Mouse (Mus musculus) thymus, adult 18-20 months (tissue): ENCODE measurements around the gene Clcn2.
"Not testable (repeated sequence)": the region's sequence is repeated elsewhere in the genome, so short reads cannot be mapped to it uniquely, and the experiment has no call there.

Source experiments
- DNase-seq, 2 experiments: peaks; one replicate each; pipeline ENCODE4 v3.0.0; 2022; ENCODE audit warnings: mixed read lengths in 2 of 2

Gene Clcn2

DNA sequence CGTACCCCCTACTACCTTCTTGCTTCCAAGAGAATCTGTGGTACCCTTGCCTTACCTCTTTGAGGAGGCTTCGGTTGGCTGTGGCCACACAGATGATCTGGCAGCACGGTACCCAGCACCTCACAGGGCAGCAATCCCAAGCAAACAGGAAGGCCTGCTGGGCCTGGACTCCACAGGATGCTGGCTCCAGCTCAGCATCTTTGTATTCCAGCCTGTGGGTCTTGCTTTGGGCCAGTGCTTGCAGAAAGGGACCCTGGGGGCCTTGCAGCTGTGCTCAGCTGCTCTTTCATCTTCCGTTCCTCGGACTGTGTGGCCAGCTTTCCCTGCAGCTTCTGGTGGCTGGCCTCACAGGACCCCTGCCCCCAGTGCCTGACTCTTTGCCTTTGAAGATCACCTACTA lies 17.5 kb downstream of the Clcn2 start:
- no peak for DNase-seq

DNA sequence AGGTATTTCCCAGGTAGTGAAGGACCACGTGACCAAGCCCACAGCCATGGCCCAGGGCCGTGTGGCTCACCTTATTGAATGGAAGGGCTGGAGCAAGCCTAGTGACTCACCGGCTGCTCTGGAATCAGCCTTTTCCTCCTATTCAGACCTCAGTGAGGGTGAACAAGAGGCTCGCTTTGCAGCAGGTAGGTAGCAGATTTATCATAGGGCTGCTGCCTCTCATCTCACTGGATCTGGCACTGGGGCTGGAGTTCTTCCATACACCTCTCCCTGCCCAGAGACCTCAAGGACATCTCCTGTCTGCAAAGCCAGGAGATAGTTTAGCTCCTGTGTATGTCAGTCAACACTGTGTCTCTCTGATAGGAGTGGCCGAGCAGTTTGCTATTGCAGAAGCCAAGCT lies 18.3 kb downstream of the Clcn2 start:
- DNase-seq = no peak

DNA sequence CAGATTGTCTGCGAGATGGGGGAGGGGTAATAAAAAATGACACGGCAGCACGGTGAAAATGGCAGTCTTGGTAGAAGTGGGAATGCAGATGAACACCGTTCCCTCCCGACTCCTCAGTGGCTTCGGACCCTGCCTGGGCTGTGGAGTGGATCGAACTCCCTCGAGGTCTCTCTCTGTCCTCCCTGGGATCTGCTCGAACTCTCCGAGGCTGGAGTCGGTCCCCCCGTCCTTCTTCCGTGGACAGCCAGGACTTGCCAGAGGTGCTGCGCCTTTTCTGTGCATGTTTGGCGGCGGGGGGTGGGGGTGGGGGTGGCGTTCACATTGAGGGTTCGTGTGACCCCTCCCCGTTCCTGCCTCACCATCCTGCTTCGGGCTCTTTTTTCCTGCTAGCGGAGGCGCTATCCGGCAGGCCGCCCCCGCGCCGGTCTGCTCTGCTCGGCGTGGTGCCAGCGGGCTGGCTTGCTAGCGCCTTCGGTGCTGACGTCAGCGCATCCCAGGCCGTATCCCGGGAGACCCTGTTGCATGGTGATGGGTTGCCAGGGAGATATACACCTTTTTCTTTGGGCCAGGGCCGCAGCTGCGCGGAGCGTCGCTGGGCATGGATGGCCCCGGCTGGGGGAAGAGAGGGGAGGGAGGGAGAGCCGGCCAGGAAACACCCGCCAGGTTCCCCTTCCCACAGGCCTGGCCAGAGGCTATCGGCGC lies 21.8 kb downstream of the Clcn2 start:
- no peak for DNase-seq

DNA sequence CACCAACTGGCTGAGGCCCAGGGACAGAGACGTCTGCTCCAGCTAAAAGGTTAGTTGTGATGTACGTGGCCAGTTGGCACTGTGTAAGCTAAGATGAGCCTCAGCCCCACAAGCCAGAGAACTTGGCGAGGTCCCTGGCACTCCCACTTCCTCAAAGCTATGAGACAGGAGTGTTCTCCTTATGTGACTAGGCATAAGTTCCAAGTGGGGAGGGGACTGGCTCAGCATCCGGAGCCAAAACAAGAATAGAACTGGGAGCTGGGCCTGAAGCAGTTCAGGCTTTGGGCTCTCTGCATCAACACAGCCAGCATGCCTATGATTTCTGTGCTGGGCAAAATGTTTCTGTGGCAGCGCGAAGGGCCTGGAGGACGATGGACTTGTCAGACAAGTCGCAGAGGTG lies 22.8 kb downstream of the Clcn2 start:
- DNase-seq = no peak

DNA sequence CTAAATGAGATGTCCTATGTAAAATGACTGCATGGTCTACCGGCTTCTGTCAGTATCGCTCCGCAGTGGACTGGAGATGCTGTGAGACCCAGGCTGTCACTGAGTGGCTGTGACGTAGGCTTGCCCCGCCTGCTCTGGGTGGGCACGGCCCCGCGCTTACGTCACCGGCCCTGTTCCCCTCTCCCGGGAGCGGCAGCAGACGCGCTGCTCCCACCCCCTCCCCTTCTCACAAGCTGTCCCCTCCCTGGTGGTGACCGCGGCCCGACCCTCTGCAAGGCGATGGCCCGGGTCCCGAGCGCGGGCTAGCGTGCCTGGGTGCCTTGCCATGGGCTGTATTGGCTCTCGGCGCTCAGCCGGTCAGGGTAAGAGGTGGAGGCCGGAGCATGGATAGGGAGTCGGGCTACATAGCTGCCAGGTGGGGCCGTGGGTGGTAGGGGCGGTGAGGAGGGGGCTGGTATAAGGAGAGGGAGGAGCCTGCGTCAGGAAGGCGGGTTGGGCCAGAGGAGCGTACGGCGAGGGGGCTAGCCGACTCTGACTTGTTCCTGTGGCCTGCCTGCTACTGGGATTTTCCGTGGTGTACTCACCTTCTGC lies 24.3 kb downstream of the Clcn2 start, which contains the start of gene Fam131a:
Gene Fam131a, plus strand, starts transcription at position 131 of the 591 bp plus-strand sequence.
- DNase-seq = peak; percentile 72 to 74

DNA sequence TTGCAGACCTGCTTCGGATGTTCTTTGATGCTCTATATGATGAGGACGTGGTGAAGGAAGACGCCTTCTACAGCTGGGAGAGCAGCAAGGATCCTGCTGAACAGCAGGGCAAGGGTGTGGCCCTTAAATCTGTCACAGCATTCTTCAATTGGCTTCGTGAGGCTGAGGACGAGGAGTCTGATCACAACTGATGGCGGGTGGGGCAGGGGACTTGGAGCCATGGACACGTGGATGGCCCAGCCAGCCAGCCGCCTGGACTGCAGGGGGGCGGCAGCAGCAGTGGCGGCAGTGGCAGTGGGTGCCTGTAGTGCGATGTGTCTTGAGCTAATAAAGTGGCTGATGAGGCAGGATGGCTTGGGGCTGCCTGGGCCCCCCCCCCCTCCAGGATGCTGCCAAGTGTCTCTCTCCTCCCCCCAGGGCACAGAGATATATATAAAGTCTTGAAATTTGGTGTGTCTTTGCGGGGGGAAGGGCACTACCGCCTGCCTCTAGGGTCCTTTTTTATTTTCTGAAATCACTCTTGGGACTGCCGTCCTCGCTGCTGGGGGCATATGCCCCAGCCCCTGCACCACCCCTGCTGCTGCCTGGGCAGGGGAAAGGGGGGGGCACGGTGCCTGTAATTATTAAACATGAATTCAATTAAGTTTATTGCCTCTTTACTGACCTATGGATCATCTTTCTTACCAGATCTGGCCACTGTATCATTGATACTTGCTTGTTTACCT lies 25.1 kb downstream of the Clcn2 start:
- no peak for DNase-seq

DNA sequence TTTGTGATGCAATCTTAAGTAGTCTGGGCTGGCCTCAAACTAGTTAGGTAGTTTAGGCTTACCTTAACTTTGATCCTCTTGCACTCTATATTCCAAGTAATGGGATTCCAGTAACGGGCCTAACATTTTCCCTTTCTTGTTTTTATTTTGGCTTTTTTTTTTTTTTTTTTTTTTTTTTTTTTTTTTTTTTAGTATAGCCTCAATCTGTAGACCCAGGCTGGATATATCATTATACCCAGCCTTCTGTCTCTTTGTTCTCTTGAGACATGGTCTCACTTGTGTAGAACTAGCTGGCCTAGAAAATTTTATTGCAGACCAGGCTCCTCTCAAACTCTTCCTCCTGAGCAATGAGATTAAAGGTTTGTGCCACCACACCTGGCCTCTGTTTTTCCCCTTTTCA lies 25.9 kb downstream of the Clcn2 start:
- no peak for DNase-seq

DNA sequence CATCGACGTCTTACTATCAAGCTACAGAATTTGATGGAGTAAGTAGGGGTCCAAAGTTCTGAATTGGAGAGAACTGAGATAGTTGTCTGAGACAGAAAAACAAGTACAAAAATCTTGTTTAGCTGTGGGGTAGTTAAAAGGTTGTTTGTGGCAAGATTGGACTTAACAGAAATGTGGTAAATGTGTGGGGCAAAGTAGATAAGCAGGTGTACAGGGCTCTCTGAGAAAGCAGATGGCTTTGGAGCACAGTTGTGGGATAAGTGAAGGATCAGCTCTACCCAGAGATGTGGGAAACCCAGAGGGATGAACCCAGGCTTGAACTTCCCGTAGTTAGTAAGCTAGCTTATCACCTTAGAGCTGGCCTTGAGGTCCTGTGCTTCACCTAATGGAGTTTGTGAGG lies 26.8 kb downstream of the Clcn2 start:
- DNase-seq = no peak

DNA sequence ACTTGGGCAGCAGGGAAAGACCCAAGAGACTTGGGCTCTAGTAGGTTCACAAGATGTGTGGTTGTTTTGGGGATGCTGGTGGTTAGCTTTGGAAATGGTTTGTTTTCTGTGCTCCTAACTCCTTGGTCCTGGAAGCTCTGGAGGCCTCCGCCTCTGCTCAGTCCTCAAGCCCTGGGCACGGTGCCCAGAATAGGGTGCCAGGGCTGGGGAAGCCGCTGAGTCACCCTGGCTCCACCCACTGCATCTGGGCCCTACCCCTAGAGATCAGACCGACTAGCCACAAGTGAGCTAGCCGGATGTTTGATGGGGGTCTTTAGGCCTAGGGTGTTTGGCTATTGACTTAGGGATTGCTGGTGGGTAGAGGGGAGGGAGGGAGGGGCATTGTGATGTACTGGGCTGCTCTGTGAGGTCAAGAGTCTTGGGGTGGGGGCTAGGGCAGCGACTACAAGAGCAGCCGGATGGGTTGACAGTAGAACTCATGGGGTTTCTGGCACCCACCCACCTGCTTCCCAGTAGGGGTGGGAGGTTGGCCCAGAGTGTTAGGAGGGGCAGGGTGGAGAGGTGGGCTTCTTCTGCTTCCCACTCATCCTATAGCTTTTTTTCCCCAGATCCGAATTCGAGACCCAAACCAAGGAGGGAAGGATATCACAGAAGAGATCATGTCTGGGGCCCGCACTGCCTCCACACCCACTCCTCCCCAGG lies 39.4 kb downstream of the Clcn2 start:
- DNase-seq = no peak

DNA sequence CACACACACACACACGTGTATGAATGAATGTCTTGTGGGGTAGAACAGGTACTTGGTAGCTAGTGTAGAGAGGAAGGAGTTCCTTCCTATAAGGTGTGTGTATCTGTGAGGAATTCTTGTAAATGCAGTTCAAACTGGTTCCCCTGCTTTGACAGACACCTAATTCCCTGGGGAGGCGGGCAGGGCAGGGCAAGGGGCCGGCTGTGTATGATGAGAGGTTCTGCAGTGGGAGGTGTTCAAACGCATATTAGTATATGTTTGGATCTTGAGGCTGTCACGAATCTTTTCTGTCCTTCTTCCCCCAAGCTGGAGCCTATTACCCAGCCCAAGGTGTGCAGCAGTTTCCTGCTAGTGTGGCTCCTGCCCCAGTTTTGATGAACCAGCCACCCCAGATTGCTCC lies 40.2 kb downstream of the Clcn2 start:
- no peak for DNase-seq

DNA sequence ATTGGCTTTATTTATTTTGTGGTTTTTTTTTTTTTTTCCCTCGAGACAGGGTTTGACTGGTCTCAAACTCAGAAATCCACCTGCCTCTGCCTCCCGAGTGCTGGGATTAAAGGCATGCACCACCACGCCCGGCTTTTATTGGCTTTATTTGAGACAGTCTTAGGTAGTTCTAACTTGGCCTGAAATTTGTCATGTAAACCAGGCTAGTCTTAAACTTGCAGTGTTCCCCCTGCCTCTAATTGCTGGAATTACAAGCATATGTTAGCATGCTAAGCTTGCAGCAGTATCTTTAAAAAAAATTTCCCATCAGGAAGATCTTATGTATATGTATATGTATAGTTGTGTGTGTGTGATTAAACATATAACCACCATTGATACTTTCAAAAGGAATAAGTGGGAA lies 40.8 kb downstream of the Clcn2 start:
- no peak for DNase-seq

DNA sequence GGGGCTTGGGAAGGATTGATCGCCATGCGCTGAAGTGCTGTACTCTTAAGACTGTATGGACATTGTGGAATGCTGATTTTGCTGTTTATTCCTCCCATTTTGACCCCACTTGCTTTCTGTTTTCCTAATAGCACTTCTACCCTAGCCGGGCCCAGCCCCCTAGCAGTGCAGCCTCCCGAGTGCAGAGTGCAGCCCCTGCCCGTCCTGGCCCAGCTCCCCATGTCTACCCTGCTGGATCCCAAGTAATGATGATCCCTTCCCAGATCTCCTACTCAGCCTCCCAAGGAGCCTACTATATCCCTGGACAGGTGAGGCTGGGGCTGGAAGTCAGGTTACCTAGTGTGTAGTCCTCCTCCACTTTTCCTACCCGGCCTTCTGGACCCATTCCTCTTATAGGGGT lies 42.3 kb downstream of the Clcn2 start:
- no peak for DNase-seq

DNA sequence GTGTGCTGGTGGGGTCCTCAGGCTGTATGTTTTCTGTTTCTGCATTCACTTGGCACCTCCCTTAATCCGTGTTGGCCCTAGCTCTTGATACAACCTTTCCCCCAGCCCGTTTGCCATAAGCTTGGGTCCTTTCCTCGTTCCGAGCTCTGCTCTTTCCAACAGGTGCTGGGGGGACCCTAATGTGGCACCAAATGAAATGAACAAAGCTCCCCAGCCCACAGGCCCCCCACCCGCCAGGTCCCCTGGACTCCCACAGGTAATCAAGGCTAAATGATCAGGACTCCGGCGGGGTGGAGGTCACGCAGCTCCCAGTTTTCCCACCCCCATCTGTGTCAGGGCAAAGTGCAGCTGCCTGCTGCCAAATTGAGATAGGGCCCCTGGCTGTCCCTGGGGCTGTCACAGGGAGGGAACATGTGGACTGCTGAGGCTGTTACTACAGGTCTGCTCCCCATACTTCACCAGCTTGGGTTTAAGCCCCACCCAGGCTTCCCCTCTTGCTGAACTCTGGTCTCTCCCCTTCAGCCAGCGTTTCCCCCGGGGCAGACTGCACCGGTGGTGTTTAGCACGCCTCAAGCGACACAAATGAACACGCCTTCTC lies 43.7 kb downstream of the Clcn2 start:
- DNase-seq = peak in 1 of 2 experiments; percentile 23

DNA sequence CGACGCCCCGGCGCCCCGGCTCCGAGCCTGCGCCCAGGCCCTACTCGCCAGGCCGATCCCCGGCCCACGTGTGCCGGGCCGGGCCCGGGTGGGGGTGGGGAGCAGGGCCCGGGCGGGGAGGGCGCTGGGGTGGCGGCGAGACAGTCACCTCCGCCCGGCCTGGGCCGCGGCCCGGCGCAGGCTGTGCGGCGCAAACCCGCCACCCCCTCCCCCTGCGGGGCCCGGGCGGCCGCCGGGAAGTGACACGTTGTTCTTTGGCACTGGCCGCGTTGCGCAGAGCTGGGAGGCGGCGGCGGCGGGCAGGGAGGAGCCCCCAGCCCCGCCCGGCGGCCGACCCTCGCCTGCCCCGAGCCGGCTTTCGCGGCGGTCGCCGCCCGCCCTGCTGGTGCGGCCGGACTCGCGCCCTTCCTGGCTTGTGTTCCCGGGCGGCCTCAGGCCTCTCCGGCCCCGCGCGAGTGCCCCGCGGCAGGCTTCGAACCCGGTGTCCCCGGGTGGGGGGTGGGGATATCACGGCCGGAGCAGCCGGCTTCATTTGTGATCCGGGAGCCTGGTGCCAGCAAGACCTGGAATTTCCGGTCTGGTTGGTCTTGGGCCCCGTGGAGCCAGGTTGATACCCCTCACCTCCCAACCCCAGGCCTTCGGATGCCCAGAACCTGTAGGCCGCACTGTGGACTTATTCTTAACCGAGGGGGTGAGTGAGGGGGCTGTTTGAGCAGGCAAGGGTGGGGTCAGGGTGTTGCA lies 44.4 kb downstream of the Clcn2 start:
- DNase-seq = peak; percentile 36 to 38

DNA sequence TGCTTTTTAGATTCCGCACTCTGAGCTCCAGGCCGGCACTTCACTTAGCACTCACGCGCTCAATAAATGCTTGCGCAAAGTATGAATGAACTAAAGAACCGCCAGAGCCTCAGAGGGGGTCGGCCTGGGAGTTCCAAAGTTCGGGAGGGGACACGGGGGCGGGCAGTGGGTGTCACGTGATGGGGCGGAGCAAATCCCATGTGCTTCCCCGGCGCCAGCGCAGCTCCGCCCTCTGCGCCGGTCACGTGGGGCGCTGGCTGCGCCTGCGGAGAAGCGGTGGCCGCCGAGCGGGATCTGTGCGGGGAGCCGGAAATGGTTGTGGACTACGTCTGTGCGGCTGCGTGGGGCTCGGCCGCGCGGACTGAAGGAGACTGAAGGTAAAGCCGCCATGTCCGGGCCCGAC lies 45.0 kb downstream of the Clcn2 start:
- DNase-seq = peak; percentile 90 to 93

DNA sequence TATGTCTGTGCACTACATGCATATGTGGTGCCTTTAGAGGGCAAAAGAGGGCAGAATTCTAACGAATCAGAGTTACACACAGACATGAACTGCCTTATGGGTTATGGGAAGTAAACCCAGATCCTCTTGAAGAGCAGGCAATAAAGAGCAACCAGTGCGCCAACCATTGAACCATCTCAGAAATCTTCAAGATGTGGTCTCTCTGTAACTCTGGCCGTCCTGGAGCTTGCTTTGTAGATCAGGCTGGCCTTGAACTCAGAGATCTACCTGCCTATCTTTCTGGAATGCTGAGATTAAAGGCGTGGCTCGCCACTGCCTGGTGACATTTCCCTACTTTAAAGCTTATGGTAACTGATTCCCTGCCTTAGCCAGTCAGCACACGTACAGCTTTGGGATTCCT lies 45.7 kb downstream of the Clcn2 start:
- DNase-seq = no peak

DNA sequence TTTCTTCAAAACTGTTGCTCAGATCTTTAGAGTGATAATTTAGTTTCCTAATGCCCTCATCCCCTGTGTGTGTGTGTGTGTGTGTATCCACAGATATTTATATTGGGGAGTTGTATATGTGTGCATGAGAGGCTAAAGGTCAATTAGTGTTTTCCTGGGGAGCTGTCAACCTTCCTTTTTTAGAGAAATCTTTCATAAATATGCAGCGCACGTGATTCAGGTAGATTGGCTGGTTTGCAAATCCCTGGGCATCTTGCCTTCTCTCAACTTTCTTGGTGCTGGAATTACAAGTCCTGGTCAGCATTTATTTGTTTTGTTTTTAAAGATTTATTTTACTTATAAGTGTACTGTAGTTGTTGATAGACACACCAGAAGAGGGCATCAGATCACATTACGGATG lies 47.3 kb downstream of the Clcn2 start:
- no peak for DNase-seq

DNA sequence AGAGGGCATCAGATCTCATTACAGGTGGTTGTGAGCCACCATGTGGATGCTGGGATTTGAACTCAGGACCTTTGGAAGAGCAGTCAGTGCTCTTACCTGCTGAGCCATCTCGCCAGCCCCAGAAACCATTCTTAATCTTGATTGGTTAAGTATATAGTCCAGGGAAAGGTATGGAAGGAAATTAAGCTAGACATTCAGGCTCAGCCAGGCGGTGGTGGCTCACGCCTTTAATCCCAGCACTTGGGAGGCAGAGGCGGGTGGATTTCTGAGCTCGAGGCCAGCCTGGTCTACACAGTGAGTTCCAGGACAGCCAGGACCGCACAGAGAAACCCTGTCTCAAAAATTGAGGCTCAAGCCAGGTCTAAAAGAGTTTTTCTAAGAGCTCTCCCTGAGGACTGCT lies 49.5 kb downstream of the Clcn2 start, which contains the start of gene Eif4g1:
Gene Eif4g1, plus strand, starts transcription at position 301 of the 400 bp plus-strand sequence.
- not testable (repeated sequence) for DNase-seq

DNA sequence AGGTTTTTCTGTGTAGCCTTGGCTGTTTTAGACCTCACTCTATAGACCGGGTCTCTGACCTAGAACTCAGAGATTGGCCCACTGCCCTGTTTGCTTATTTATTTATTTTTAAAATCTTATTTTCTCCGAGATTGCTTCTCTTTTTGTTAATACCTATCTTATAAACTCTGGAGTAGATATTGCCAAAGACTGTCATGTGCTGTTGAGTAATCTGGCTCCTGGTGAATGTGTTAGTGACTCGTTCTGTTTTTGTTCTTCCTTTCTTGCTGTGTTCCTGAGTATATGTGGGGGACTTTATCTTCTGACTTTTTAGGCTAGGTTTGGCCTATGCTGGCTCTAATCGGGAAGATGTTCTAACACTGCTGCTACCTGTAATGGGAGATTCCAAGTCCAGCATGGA lies 59.9 kb downstream of the Clcn2 start:
- DNase-seq = no peak

DNA sequence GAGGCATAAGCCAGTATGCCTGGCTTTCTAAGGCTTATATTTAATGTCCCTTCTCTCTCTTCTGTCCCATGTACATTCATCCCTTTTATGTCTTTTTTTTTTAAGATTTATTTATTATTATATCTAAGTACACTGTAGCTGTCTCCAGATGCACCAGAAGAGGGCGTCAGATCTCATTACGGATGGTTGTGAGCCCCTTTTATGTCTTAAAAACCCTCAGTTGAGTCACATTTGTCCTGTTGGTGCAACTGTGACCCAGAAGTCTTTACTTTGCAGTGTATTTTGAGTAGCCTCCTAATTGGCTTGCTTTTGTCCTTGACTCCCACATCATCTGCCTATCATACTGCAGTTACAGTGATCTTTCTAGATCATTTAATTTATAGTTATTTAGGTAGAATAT lies 64.2 kb downstream of the Clcn2 start:
- no peak for DNase-seq
